Mouse (Mus musculus): ENCODE results near the gene Tspan18. TPM values are rescaled to one million over a fixed set of nuclear protein-coding genes. Genes with fewer than 3 reads are reported as not detected.

Gene Tspan18
- polyA plus RNA-seq, 1 experiment from 2014 or later, result 47.9 TPM

Other genes starting within 250 kb of the Tspan18 start
- 179 and 191 TPM in 2 replicates for gene Trp53i11, start 147.0 kb downstream of the Tspan18 start, polyA plus RNA-seq (2014; fragmentation: Nextera tagmentation; extraction: Ambion mirVana)
- gene Cd82, start 128.6 kb upstream of the Tspan18 start, polyA plus RNA-seq (2014; fragmentation: Nextera tagmentation; extraction: Ambion mirVana), result 3.7 and 4.0 TPM in 2 replicates
- not detected in 2 replicates for gene Gm10803, start 226.1 kb upstream of the Tspan18 start, polyA plus RNA-seq (2014; fragmentation: Nextera tagmentation; extraction: Ambion mirVana)

Data from midbrain, embryonic 11.5 days (tissue).